Mouse (Mus musculus) ES-E14 (cell line): Measurements from ENCODE around the gene Cyth3.

Source experiments
- CHD2 ChIP-seq: IDR thresholded peaks from 2 replicates; pipeline ENCODE4 v1.6.1; 2014; ENCODE audit warnings: mild to moderate bottlenecking, low read depth, low read length, inconsistent platforms
- HCFC1 ChIP-seq: IDR thresholded peaks from 2 replicates; pipeline ENCODE4 v1.6.1; 2012; ENCODE audit warnings: low read length, inconsistent platforms, borderline replicate concordance; ENCODE audit not compliant: insufficient read depth
- MAFK ChIP-seq: IDR thresholded peaks from 2 replicates; pipeline ENCODE4 v1.6.1; 2014; ENCODE audit warnings: mild to moderate bottlenecking, low read depth, low read length, inconsistent platforms; ENCODE audit not compliant: insufficient read depth
- ZC3H11A ChIP-seq: IDR thresholded peaks from 2 replicates; pipeline ENCODE4 v1.6.1; 2012; ENCODE audit warnings: low read depth, mild to moderate bottlenecking, inconsistent platforms, low read length, borderline replicate concordance
- ZNF384 ChIP-seq: IDR thresholded peaks from 2 replicates; pipeline ENCODE4 v1.6.1; 2012; ENCODE audit warnings: low read depth, low read length, inconsistent platforms

DNA sequence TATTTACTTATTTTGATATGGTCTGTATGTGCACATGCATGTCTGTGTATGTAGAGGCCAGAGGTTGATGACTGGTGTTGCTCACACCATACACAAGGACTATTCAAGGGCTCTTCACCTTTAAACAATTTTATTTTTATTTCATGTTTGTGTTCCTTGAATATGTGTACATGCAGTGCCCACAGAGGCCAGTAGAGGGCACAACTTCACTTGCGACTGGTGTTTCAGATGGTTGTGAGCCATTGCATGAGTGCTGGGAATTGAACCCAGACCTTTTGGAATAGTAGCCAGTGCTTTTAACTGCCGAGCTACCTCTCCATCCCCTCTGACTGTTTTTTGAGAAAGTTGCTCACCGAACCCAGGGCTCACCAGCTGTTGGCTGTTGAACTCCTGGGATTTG is 8.0 kb downstream of the Cyth3 start:
- no peak for TF ChIP-seq CHD2
- TF ChIP-seq ZC3H11A = no peak
- no peak for TF ChIP-seq HCFC1
- TF ChIP-seq MAFK = no peak
- no peak for TF ChIP-seq ZNF384
